Mouse (Mus musculus): Measurements from ENCODE around the gene Aldh18a1. TPM values are rescaled to one million over a fixed set of nuclear protein-coding genes. Genes with fewer than 3 reads are reported as not detected.

The Aldh18a1 gene
- polyA plus RNA-seq, 1 experiment = 25.3 TPM

DNA sequence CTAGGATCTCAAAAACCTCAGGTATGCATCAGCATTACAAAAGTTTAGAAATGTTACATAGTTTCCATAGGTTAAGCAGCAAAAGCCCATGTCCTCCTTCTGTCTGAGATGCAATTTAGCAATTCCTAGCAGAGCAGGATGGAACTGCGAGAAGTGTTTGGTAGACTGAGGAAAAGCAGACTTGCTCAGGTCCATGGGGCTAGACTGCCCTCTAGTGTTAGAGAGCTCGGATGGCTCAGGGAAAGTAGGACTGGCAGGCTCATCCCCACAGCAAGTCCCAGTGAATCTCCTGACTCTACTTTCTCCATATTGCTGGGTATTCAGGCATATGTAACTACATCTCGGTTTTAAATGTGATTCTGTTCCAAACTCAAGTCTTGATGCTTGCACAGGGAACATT, 43.4 kb downstream of the Aldh18a1 start:
- 4% methylated on average over 3 of the region's 3 CpGs for WGBS
- H3K27ac ChIP-seq (ENCODE audit: insufficient read depth, low read length) = no peak overlapping the region
- no peak overlapping the region for H3K4me3 ChIP-seq (replicated peaks; ENCODE audit: insufficient read depth, low read depth, low read length)
- DNase-seq = peak; percentile 60 to 63
- TF ChIP-seq CTCF (IDR thresholded peaks at IDR 0.05; ENCODE audit: borderline replicate concordance, insufficient read depth, low read depth, low read length) = peak; percentile 99
- no peak for TF ChIP-seq POLR2A (IDR thresholded peaks at IDR 0.05; ENCODE audit: borderline replicate concordance, insufficient read depth, low read length)
- H3K4me1 ChIP-seq (ENCODE audit: control insufficient read depth, insufficient read depth, low read length) = no peaks in the 10 kb centered on the region
- no peaks in the 10 kb centered on the region for H3K27me3 ChIP-seq (ENCODE audit: control insufficient read depth, insufficient read depth, low read length)

DNA sequence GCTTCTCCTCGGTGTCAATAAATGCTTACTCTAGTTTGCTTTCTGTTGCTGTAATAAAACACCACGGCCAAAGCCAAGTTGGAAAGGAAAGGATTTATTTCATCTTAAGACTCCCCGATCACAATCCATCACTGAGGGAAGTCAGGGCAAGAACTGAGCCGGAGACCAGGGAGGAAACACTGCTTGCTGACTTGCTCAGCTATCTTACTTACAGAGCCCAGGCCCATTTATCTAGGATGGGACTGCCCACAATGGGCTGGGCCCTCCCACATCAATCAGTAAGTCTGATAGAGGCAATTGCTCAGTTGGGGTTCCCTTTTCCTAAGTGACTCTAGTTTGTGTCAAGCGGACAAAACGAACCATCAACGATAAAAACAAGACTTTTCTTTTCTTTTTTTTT, 45.5 kb downstream of the Aldh18a1 start:
- Histone ChIP-seq H3K4me1 (ENCODE audit: control insufficient read depth, insufficient read depth, low read length) (no peaks in the 10 kb centered on the region), H3K4me3 (replicated peaks; ENCODE audit: insufficient read depth, low read depth, low read length) (no peak overlapping the region), H3K27me3 (ENCODE audit: control insufficient read depth, insufficient read depth, low read length) (no peaks in the 10 kb centered on the region; the same call in 1 of the 2 replicates), H3K27ac (ENCODE audit: insufficient read depth, low read length) (no peak overlapping the region)
- TF ChIP-seq POLR2A (IDR thresholded peaks at IDR 0.05; ENCODE audit: borderline replicate concordance, insufficient read depth, low read length) (no peak), CTCF (IDR thresholded peaks at IDR 0.05; ENCODE audit: borderline replicate concordance, insufficient read depth, low read depth, low read length) (no peak)
- DNase-seq = no peak
- WGBS = 93% methylated on average over 7 of the region's 7 CpGs

DNA sequence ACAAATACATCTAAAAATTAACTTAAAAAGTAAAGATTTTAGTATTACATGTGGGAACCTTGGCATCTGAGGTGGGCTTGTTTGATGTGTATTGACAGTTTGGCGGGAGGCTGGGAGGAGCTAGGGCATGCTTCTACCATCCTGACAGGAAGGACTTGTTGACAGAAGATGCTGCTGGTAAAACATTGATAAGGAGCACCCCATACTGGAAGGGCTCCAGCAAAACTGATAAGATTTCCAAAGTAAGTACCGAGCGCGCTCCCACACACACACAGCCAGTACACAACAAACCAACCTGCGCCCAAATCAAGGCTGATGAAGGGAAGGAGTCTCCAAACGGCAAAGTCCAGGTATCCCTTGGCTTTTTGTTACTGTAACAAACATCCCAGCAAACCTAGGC, 51.7 kb downstream of the Aldh18a1 start:
- DNase-seq = no peak

DNA sequence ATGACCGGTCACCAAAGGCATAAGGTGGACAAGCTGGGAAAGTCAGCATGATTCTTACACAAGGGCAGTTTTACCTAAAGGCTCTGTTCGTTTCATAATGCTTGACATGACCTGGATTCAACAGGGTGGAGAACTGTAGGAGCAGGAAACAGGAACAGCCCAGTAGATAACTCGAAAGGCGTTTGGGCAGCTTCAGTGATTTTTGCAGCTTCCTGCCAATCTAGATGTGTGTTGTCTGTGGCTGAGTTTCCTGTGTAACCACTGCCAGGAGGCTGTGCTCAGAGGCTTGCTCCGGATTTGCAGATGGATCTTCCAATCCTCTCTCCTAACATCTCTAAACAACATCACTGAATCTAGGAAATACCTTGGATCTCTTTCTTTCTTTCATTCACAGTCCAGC, 55.7 kb downstream of the Aldh18a1 start:
- no peak for DNase-seq
- Histone ChIP-seq H3K4me3 (replicated peaks; ENCODE audit: insufficient read depth, low read depth, low read length) (no peak overlapping the region), H3K27ac (ENCODE audit: insufficient read depth, low read length) (no peak overlapping the region), H3K27me3 (ENCODE audit: control insufficient read depth, insufficient read depth, low read length) (no peaks in the 10 kb centered on the region), H3K4me1 (ENCODE audit: control insufficient read depth, insufficient read depth, low read length) (no peaks in the 10 kb centered on the region)
- 67% methylated on average over 5 of the region's 5 CpGs for WGBS
- TF ChIP-seq POLR2A (IDR thresholded peaks at IDR 0.05; ENCODE audit: borderline replicate concordance, insufficient read depth, low read length) (no peak), CTCF (IDR thresholded peaks at IDR 0.05; ENCODE audit: borderline replicate concordance, insufficient read depth, low read depth, low read length) (no peak)

More for the DNA sequence above, 51.7 kb downstream of the Aldh18a1 start:
- H3K27ac ChIP-seq (ENCODE audit: insufficient read depth, low read length) = no peak overlapping the region
- H3K27me3 ChIP-seq (ENCODE audit: control insufficient read depth, insufficient read depth, low read length) = no peaks in the 10 kb centered on the region; the same call in 1 of the 2 replicates
- TF ChIP-seq POLR2A (IDR thresholded peaks at IDR 0.05; ENCODE audit: borderline replicate concordance, insufficient read depth, low read length) = no peak
- TF ChIP-seq CTCF (IDR thresholded peaks at IDR 0.05; ENCODE audit: borderline replicate concordance, insufficient read depth, low read depth, low read length) = no peak
- no peak overlapping the region for H3K4me3 ChIP-seq (replicated peaks; ENCODE audit: insufficient read depth, low read depth, low read length)
- WGBS = 95% methylated on average over 6 of the region's 6 CpGs
- H3K4me1 ChIP-seq (ENCODE audit: control insufficient read depth, insufficient read depth, low read length) = no peaks in the 10 kb centered on the region

- WGBS = 51% methylated on average over 2 of the region's 2 CpGs
- DNase-seq = no peak
- no peaks in the 10 kb centered on the region for H3K27me3 ChIP-seq (ENCODE audit: control insufficient read depth, insufficient read depth, low read length)
- no peak for TF ChIP-seq POLR2A (IDR thresholded peaks at IDR 0.05; ENCODE audit: borderline replicate concordance, insufficient read depth, low read length)
- TF ChIP-seq CTCF (IDR thresholded peaks at IDR 0.05; ENCODE audit: borderline replicate concordance, insufficient read depth, low read depth, low read length) = no peak
- H3K4me3 ChIP-seq (replicated peaks; ENCODE audit: insufficient read depth, low read depth, low read length) = no peak overlapping the region
- H3K4me1 ChIP-seq (ENCODE audit: control insufficient read depth, insufficient read depth, low read length) = no peaks in the 10 kb centered on the region
- H3K27ac ChIP-seq (ENCODE audit: insufficient read depth, low read length) = no peak overlapping the region
Observed at GRCm38 (mm10) chr19:40530323-40530722, 57.9 kb downstream of the Aldh18a1 start.

- DNase-seq = no peak
- TF ChIP-seq CTCF (IDR thresholded peaks at IDR 0.05; ENCODE audit: borderline replicate concordance, insufficient read depth, low read depth, low read length) (no peak), POLR2A (IDR thresholded peaks at IDR 0.05; ENCODE audit: borderline replicate concordance, insufficient read depth, low read length) (no peak)
- no peak overlapping the region for H3K4me3 ChIP-seq (replicated peaks; ENCODE audit: insufficient read depth, low read depth, low read length)
- H3K4me1 ChIP-seq (ENCODE audit: control insufficient read depth, insufficient read depth, low read length) = no peaks in the 10 kb centered on the region
- H3K27ac ChIP-seq (ENCODE audit: insufficient read depth, low read length) = no peak overlapping the region
- no peaks in the 10 kb centered on the region for H3K27me3 ChIP-seq (ENCODE audit: control insufficient read depth, insufficient read depth, low read length)
Observed at GRCm38 (mm10) chr19:40528254-40528653, 60.0 kb downstream of the Aldh18a1 start.

GRCm38 (mm10) chr19:40526367-40527014, 61.8 kb downstream of the Aldh18a1 start:
- no peak overlapping the region for H3K27ac ChIP-seq (ENCODE audit: insufficient read depth, low read length)
- H3K27me3 ChIP-seq (ENCODE audit: control insufficient read depth, insufficient read depth, low read length) = no peaks in the 10 kb centered on the region
- no peaks in the 10 kb centered on the region for H3K4me1 ChIP-seq (ENCODE audit: control insufficient read depth, insufficient read depth, low read length)
- TF ChIP-seq CTCF (IDR thresholded peaks at IDR 0.05; ENCODE audit: borderline replicate concordance, insufficient read depth, low read depth, low read length) (no peak), POLR2A (IDR thresholded peaks at IDR 0.05; ENCODE audit: borderline replicate concordance, insufficient read depth, low read length) (no peak)
- no peak for DNase-seq
- H3K4me3 ChIP-seq (replicated peaks; ENCODE audit: insufficient read depth, low read depth, low read length) = no peak overlapping the region
- WGBS = 76% methylated on average over 9 of the region's 9 CpGs

DNA sequence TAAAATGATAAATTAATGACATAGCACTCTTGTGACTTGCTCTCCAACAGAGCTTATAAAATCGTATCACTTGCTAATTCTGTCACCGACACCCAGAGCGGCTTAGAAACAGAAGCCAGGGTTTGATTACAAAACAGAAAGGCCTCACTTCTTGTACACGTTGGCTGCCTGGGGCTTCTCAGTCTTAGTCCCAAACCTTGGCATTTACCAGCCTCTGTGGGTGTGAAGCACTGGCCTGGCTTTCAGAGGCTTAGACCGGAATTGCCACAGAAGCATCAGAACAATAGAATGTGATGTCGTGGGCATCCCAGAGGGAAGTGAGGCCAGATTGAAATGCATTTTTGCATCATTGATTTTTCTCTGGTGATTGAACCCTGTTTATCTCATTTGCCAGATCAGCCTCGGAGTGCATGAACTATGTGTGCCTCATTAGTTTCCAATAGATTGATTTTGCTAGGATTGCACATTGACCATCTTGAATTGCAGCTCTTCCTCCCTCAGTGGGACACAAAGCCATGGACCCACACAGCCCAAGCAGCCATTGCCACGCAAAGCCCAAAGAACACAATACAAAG, 64.7 kb downstream of the Aldh18a1 start:
- Histone ChIP-seq H3K27ac (ENCODE audit: insufficient read depth, low read length) (no peak overlapping the region), H3K27me3 (ENCODE audit: control insufficient read depth, insufficient read depth, low read length) (no peaks in the 10 kb centered on the region), H3K4me1 (ENCODE audit: control insufficient read depth, insufficient read depth, low read length) (no peaks in the 10 kb centered on the region), H3K4me3 (replicated peaks; ENCODE audit: insufficient read depth, low read depth, low read length) (no peak overlapping the region)
- TF ChIP-seq POLR2A (IDR thresholded peaks at IDR 0.05; ENCODE audit: borderline replicate concordance, insufficient read depth, low read length) (no peak), CTCF (IDR thresholded peaks at IDR 0.05; ENCODE audit: borderline replicate concordance, insufficient read depth, low read depth, low read length) (no peak)
- no peak for DNase-seq
- WGBS = 58% methylated on average over 8 of the region's 8 CpGs

Data from cerebellum, adult 2 months (tissue).